Mouse (Mus musculus) G1E (cell line): ENCODE data around the gene Gm826.

ENCODE experiments used
- CTCF ChIP-seq: IDR thresholded peaks from 2 replicates; pipeline ENCODE4 v1.5.1; 2012; ENCODE audit warnings: low read depth, low read length, inconsistent platforms, mixed read lengths
- GATA1 ChIP-seq: IDR thresholded peaks from 2 replicates; pipeline ENCODE4 v1.6.1; 2012; ENCODE audit warnings: borderline replicate concordance, low read length, inconsistent platforms, mixed read lengths
- POLR2AphosphoS5 ChIP-seq: IDR thresholded peaks from 2 replicates; pipeline ENCODE4 v1.6.1; 2012; ENCODE audit warnings: low read depth, low read length, inconsistent platforms; ENCODE audit not compliant: insufficient replicate concordance
- TAL1 ChIP-seq: conservative IDR thresholded peaks from 2 replicates; pipeline ENCODE4 v1.6.1; 2012; ENCODE audit warnings: low read depth, low read length, inconsistent platforms, mixed read lengths

- TF ChIP-seq GATA1 (no peak), TAL1 (no peak), CTCF (no peak), POLR2AphosphoS5 (no peak)
Measured at GRCm38 (mm10) chr2:160313595-160314007, 20.4 kb downstream of the Gm826 start.
